Mouse (Mus musculus) heart, adult 2 months (tissue): ENCODE results near the gene Slc36a2.

Experiments used
- CTCF ChIP-seq: fragments of 200-600 bp; IDR thresholded peaks from 2 replicates; pipeline ENCODE4 v1.8.1; 2022; ENCODE audit warnings: antibody characterized with exemption, mild to moderate bottlenecking, moderate library complexity
- EP300 ChIP-seq: fragments of 200-500 bp; IDR thresholded peaks from 2 replicates; pipeline ENCODE4 v1.6.1; 2011; ENCODE audit warnings: low read depth, low read length, control low read depth; ENCODE audit not compliant: insufficient read depth

GRCm38 (mm10) chr11:55120821-55121271 is 64.0 kb downstream of the Slc36a2 start:
- TF ChIP-seq EP300, result no peak
- no peak for TF ChIP-seq CTCF
